Mouse (Mus musculus): ENCODE data around the gene Map4k1. TPM values are rescaled to one million over a fixed set of nuclear protein-coding genes. Genes with fewer than 3 reads are reported as not detected.
A peak's percentile ranks its signal among the peaks of the same experiment; 100 is the strongest.

Map4k1 gene
- polyA plus RNA-seq (2016; fragmentation: Nextera tagmentation; extraction: Ambion mirVana), result 6.7 and 9.3 TPM in 2 replicates

- ATAC-seq (ENCODE audit: insufficient number of reproducible peaks, insufficient read depth, low FRiP score, low TSS enrichment), result peak; percentile 94
- Histone ChIP-seq H3K9me3 (no peaks in the 10 kb centered on the region), H3K27me3 (no peaks in the 10 kb centered on the region), H3K36me3 (peaks cover 27% of the 10 kb centered on the region), H3K9ac (peak within 1 kb of the TSS; percentile 64), H3K27ac (peak within 1 kb of the TSS; percentile 88), H3K4me3 (peak within 1 kb of the TSS; percentile 54), H3K4me1 (peaks cover 17% of the 10 kb centered on the region), H3K4me2 (replicated peaks) (peak within 1 kb of the TSS; percentile 84)
- 0% methylated on average over 36 of the region's 36 CpGs for WGBS
Measured at GRCm38 (mm10) chr7:28981651-28982273, at the start of gene Map4k1, which contains the start of gene Eif3k. TSS of gene Map4k1 (plus strand) at chr7:28982050. TSS of gene Eif3k (minus strand) at chr7:28981864.

DNA sequence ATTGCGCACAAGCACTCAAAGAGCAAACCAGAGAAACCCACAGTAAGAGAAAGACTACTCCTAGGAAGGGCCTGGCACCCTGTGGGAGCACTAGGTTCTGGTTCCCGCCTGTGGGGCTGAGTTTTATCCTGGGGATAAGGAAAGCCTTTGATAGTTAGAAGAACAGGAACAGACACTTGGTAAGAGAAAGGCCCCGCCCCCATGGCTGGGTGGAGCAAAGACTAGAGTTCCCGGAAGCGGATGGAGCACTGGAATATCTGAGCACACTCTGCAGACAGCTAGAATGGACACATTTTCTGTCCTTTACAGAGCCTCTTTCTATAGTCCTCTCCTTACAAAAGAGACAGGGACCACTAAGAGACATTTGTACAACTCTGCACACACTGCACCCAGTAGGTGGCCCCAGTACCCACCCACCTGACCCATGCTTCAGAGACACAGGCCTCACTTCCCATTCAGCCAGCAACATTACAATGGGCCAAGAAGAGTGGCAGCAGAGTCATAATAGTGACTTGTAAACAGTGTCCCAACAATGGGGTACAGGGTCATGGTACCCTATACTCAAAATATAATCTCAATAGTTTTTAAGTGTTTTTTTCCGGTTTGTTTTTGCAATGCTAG, 49.3 kb upstream of the Map4k1 start:
- Histone ChIP-seq H3K4me3 (no peak overlapping the region), H3K27me3 (no peaks in the 10 kb centered on the region), H3K9ac (no peak overlapping the region), H3K9me3 (no peaks in the 10 kb centered on the region), H3K4me2 (replicated peaks) (no peak overlapping the region), H3K36me3 (0 out of 2 replicates have a peak, but pooled peaks cover 3% of the 10 kb centered on the region), H3K27ac (no peak overlapping the region), H3K4me1 (peaks cover 33% of the 10 kb centered on the region)
- no peak for ATAC-seq (ENCODE audit: insufficient number of reproducible peaks, insufficient read depth, low FRiP score, low TSS enrichment)
- 76% methylated on average over 6 of the region's 6 CpGs for WGBS

DNA sequence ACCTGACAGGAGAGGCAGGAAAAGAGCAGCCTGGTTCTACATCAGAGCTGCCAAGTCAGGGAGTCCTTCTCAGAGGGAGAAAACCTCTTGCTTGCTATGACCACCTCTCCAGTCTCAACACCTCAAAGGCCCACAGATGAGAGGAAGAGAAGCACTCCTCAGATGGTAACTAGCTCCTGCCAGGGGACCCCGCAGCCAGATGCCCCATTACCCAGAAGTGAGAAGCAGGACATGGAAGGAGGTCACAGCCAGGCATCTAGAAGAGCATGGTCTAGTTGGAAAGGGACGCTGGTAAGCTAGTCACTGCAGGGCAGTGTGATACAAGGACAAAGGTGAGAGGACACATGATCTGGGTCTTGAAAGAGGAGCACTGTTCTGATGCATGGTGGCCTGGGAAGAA, 48.0 kb upstream of the Map4k1 start:
- no peak for ATAC-seq (ENCODE audit: insufficient number of reproducible peaks, insufficient read depth, low FRiP score, low TSS enrichment)
- no peak overlapping the region for H3K9ac ChIP-seq
- 82% methylated on average over 2 of the region's 2 CpGs for WGBS
- no peaks in the 10 kb centered on the region for H3K27me3 ChIP-seq
- H3K4me2 ChIP-seq (replicated peaks), result no peak overlapping the region
- peaks cover 33% of the 10 kb centered on the region for H3K4me1 ChIP-seq
- no peaks in the 10 kb centered on the region for H3K9me3 ChIP-seq
- 0 out of 2 replicates have a peak, but pooled peaks cover 3% of the 10 kb centered on the region for H3K36me3 ChIP-seq
- no peak overlapping the region for H3K4me3 ChIP-seq
- H3K27ac ChIP-seq, result no peak overlapping the region

GRCm38 (mm10) chr7:28936787-28937186, 45.1 kb upstream of the Map4k1 start:
- Histone ChIP-seq H3K4me1 (peaks cover 36% of the 10 kb centered on the region), H3K4me2 (replicated peaks) (no peak overlapping the region), H3K9me3 (no peaks in the 10 kb centered on the region), H3K27me3 (no peaks in the 10 kb centered on the region), H3K4me3 (no peak overlapping the region), H3K36me3 (0 out of 2 replicates have a peak, but pooled peaks cover 3% of the 10 kb centered on the region), H3K9ac (no peak overlapping the region), H3K27ac (peak overlapping the region; percentile 42; the same call in 1 of the 2 replicates)
- 74% methylated on average over 4 of the region's 4 CpGs for WGBS
- ATAC-seq (ENCODE audit: insufficient number of reproducible peaks, insufficient read depth, low FRiP score, low TSS enrichment), result no peak

DNA sequence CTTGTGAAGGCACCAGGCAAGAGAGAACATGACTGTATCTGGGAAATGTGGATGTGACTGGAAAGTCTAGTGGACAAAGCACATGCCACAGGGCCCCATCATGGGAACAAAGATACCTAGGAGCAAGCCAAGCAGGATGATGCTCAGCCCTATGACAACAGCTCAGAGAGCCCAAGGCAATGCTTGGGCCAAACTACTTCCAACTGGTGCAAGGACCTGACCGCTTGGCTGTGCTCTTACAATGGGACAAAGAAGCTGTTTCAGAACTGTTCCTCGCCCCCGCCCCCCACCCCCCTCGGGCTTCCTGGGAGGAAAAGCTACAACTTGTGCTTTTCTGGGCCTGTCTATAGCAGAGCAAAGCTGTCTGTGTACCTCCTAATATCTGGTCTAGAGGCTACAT, 43.2 kb upstream of the Map4k1 start:
- ATAC-seq (ENCODE audit: insufficient number of reproducible peaks, insufficient read depth, low FRiP score, low TSS enrichment), result no peak
- H3K9me3 ChIP-seq, result no peaks in the 10 kb centered on the region
- 34% methylated on average over 4 of the region's 4 CpGs for WGBS
- peaks cover 46% of the 10 kb centered on the region for H3K4me1 ChIP-seq
- no peak overlapping the region for H3K9ac ChIP-seq
- H3K27ac ChIP-seq, result peak overlapping the region; percentile 24; the same call in 1 of the 2 replicates
- H3K4me3 ChIP-seq, result no peak overlapping the region
- H3K27me3 ChIP-seq, result no peaks in the 10 kb centered on the region
- H3K36me3 ChIP-seq, result 0 out of 2 replicates have a peak, but pooled peaks cover 3% of the 10 kb centered on the region
- H3K4me2 ChIP-seq (replicated peaks), result no peak overlapping the region

DNA sequence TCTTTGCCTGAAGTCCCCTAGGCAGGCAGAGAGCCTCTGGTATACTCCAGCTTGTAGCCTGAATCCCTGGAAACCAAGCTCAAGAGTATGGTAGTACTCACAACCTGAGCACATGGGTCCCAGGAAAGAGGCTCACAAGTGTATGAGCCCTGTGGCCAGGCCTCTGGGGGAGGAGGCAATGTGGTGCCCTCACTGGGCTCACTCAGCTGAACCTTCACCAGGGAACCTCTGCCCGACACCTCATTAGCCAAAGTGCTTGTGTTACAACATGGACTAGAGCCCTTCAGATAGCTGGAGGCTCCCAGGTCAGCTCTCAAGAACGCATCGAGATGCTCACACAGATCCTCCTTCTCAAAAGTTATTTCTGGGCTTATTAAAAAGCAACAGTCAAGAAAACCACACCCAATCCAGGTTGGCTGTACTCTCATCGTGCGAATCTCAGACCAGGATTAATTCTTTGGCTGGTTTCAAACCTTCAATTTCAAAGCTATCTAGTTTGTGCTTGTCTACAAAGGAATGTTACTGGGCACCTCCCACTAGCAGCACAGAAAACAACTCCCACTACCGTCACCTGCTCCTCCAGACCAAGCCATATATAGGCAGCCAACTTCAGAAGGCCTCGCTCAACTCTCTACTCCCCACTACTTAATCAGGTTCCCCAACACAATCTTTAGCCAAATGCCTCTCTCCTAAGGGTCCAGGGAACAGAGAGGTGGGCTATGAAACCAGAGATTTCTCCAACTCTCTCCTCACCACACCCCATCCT, 42.2 kb upstream of the Map4k1 start:
- no peak for ATAC-seq (ENCODE audit: insufficient number of reproducible peaks, insufficient read depth, low FRiP score, low TSS enrichment)
- peaks cover 49% of the 10 kb centered on the region for H3K4me1 ChIP-seq
- no peaks in the 10 kb centered on the region for H3K9me3 ChIP-seq
- WGBS, result 78% methylated on average over 7 of the region's 7 CpGs
- peak overlapping the region; percentile 24; the same call in 1 of the 2 replicates for H3K27ac ChIP-seq
- H3K4me3 ChIP-seq, result no peak overlapping the region
- no peaks in the 10 kb centered on the region for H3K36me3 ChIP-seq
- H3K27me3 ChIP-seq, result no peaks in the 10 kb centered on the region
- no peak overlapping the region for H3K4me2 ChIP-seq (replicated peaks)
- no peak overlapping the region for H3K9ac ChIP-seq

- no peaks in the 10 kb centered on the region for H3K9me3 ChIP-seq
- 52% methylated on average over 4 of the region's 4 CpGs for WGBS
- H3K36me3 ChIP-seq, result no peaks in the 10 kb centered on the region
- H3K4me2 ChIP-seq (replicated peaks), result no peak overlapping the region
- no peak overlapping the region for H3K4me3 ChIP-seq
- H3K9ac ChIP-seq, result no peak overlapping the region
- no peak for ATAC-seq (ENCODE audit: insufficient number of reproducible peaks, insufficient read depth, low FRiP score, low TSS enrichment)
- H3K27me3 ChIP-seq, result no peaks in the 10 kb centered on the region
- peaks cover 60% of the 10 kb centered on the region for H3K4me1 ChIP-seq
- H3K27ac ChIP-seq, result peak overlapping the region; percentile 47
Measured at GRCm38 (mm10) chr7:28941129-28941528, 40.7 kb upstream of the Map4k1 start.

- 60% methylated on average over 4 of the region's 4 CpGs for WGBS
- peak overlapping the region; percentile 47 for H3K27ac ChIP-seq
- no peak overlapping the region for H3K4me3 ChIP-seq
- no peak overlapping the region for H3K4me2 ChIP-seq (replicated peaks)
- H3K9me3 ChIP-seq, result no peaks in the 10 kb centered on the region
- no peak for ATAC-seq (ENCODE audit: insufficient number of reproducible peaks, insufficient read depth, low FRiP score, low TSS enrichment)
- peaks cover 62% of the 10 kb centered on the region for H3K4me1 ChIP-seq
- H3K27me3 ChIP-seq, result no peaks in the 10 kb centered on the region
- no peak overlapping the region for H3K9ac ChIP-seq
- no peaks in the 10 kb centered on the region for H3K36me3 ChIP-seq
Measured at GRCm38 (mm10) chr7:28941542-28941941, 40.3 kb upstream of the Map4k1 start.

- ATAC-seq (ENCODE audit: insufficient number of reproducible peaks, insufficient read depth, low FRiP score, low TSS enrichment), result no peak
- Histone ChIP-seq H3K27ac (peak overlapping the region; percentile 84), H3K4me1 (peaks cover 77% of the 10 kb centered on the region), H3K9ac (no peak overlapping the region), H3K27me3 (no peaks in the 10 kb centered on the region), H3K9me3 (no peaks in the 10 kb centered on the region), H3K4me3 (no peak overlapping the region), H3K4me2 (replicated peaks) (no peak overlapping the region; the same call in 1 of the 2 replicates), H3K36me3 (no peaks in the 10 kb centered on the region)
- WGBS, result 44% methylated on average over 5 of the region's 5 CpGs
Measured at GRCm38 (mm10) chr7:28943451-28944180, 38.2 kb upstream of the Map4k1 start.

- Histone ChIP-seq H3K4me3 (no peak overlapping the region), H3K27ac (peak overlapping the region; percentile 91), H3K36me3 (no peaks in the 10 kb centered on the region), H3K9ac (peak overlapping the region; percentile 31; the same call in 1 of the 2 replicates), H3K9me3 (no peaks in the 10 kb centered on the region), H3K4me2 (replicated peaks) (peak overlapping the region; percentile 27), H3K4me1 (peaks cover 82% of the 10 kb centered on the region), H3K27me3 (no peaks in the 10 kb centered on the region)
- ATAC-seq (ENCODE audit: insufficient number of reproducible peaks, insufficient read depth, low FRiP score, low TSS enrichment), result no peak
- WGBS, result 24% methylated on average over 6 of the region's 6 CpGs
Measured at GRCm38 (mm10) chr7:28944756-28945415, 37.0 kb upstream of the Map4k1 start.

Measured in embryonic facial prominence, embryonic 12.5 days (tissue).